Mouse (Mus musculus) MEL (cell line): ENCODE measurements at regions not wholly inside any gene's neighbourhood (a gene's known extent, or its start where the extent isn't known, plus 50 kb on each side); places are given as distances from the start of the nearest gene placed in this dataset.

Experiments used
- DNase-seq: peaks from one replicate; pipeline ENCODE4 v3.0.0; 2011; ENCODE audit warnings: low read depth, low spot score
- H3K27ac ChIP-seq: 2 replicates; pipeline ENCODE4 v1.5.1; 2012; ENCODE audit warnings: low read depth, mild to moderate bottlenecking, control low read depth, low read length, moderate library complexity; ENCODE audit not compliant: control insufficient read depth
- H3K27me3 ChIP-seq, 2 experiments: fragments of 150-350 bp in 1 of 2; sonication (generic) in 1 of 2; 2 replicates each; pipeline ENCODE4 v1.6.1; 2012; ENCODE audit warnings: low read length in 2 of 2, mild to moderate bottlenecking in 2 of 2, improper control_type of control experiment in 1 of 2, moderate library complexity in 1 of 2; ENCODE audit not compliant: insufficient read depth in 2 of 2, control insufficient read depth in 1 of 2
- H3K36me3 ChIP-seq, 2 experiments: 2 replicates each; pipeline ENCODE4 v1.6.1; 2012 to 2014; ENCODE audit warnings: low read length in 2 of 2, improper control_type of control experiment in 1 of 2, inconsistent platforms in 1 of 2, mild to moderate bottlenecking in 1 of 2; ENCODE audit not compliant: insufficient read depth in 2 of 2, control insufficient read depth in 1 of 2
- H3K4me1 ChIP-seq, 2 experiments: fragments of 150-350 bp in 1 of 2; sonication (generic) in 1 of 2; 2 replicates each; pipeline ENCODE4 v1.6.1; 2012; ENCODE audit warnings: low read length in 2 of 2, improper control_type of control experiment in 1 of 2, mild to moderate bottlenecking in 1 of 2; ENCODE audit not compliant: insufficient read depth in 2 of 2, control insufficient read depth in 1 of 2
- H3K4me3 ChIP-seq, 2 experiments: fragments of 150-350 bp in 1 of 2; sonication (generic) in 1 of 2; 2 replicates each; pipeline ENCODE4 v1.5.1; 2012; ENCODE audit warnings: low read depth in 2 of 2, low read length in 2 of 2, mild to moderate bottlenecking in 2 of 2, moderate library complexity in 2 of 2, control low read depth in 1 of 2, improper control_type of control experiment in 1 of 2; ENCODE audit not compliant: control insufficient read depth in 1 of 2, insufficient read depth in 1 of 2
- H3K79me2 ChIP-seq: 2 replicates; pipeline ENCODE4 v1.6.1; 2012; ENCODE audit warnings: mild to moderate bottlenecking, low read length, moderate library complexity; ENCODE audit not compliant: control insufficient read depth, poor library complexity, insufficient read depth
- H3K9ac ChIP-seq: 2 replicates; pipeline ENCODE4 v1.6.1; 2012; ENCODE audit warnings: low read depth, mild to moderate bottlenecking, control low read depth, low read length, moderate library complexity; ENCODE audit not compliant: control insufficient read depth, poor library complexity, severe bottlenecking
- H3K9me3 ChIP-seq: fragments of 150-350 bp; sonication (generic); replicated peaks from 2 replicates; pipeline ENCODE4 v1.6.1; 2012; ENCODE audit warnings: mild to moderate bottlenecking, low read length, improper control_type of control experiment, moderate library complexity; ENCODE audit not compliant: insufficient read depth
- BHLHE40 ChIP-seq: IDR thresholded peaks from 2 replicates; pipeline ENCODE4 v1.6.1; 2012; ENCODE audit warnings: low read depth, mild to moderate bottlenecking, inconsistent platforms, low read length, improper control_type of control experiment, borderline replicate concordance
- CHD1 ChIP-seq: IDR thresholded peaks from 2 replicates; pipeline ENCODE4 v1.6.1; 2012; ENCODE audit warnings: low read depth, mild to moderate bottlenecking, inconsistent platforms, low read length, improper control_type of control experiment
- CHD2 ChIP-seq: IDR thresholded peaks from 2 replicates; pipeline ENCODE4 v1.6.1; 2011; ENCODE audit warnings: low read length, improper control_type of control experiment
- CTCF ChIP-seq, 3 experiments: IDR thresholded peaks in 2 of 3; conservative IDR thresholded peaks in 1 of 3; 2 replicates each; pipeline ENCODE4 v1.5.1; 2011 to 2012; ENCODE audit warnings: low read length in 3 of 3, low read depth in 2 of 3, mild to moderate bottlenecking in 2 of 3, improper control_type of control experiment in 1 of 3, inconsistent platforms in 1 of 3, mixed read lengths in 1 of 3, moderate library complexity in 1 of 3; ENCODE audit not compliant: control insufficient read depth in 1 of 3, insufficient read depth in 1 of 3, poor library complexity in 1 of 3, severe bottlenecking in 1 of 3
- E2F4 ChIP-seq: IDR thresholded peaks from 2 replicates; pipeline ENCODE4 v1.6.1; 2011; ENCODE audit warnings: low read depth, low read length, improper control_type of control experiment, borderline replicate concordance
- ELF1 ChIP-seq: IDR thresholded peaks from 2 replicates; pipeline ENCODE4 v1.6.1; 2014; ENCODE audit warnings: low read depth, mild to moderate bottlenecking, inconsistent platforms, low read length, improper control_type of control experiment, moderate library complexity
- EP300 ChIP-seq, 2 experiments: IDR thresholded peaks; 2 replicates each; pipeline ENCODE4 v1.6.1; 2011; ENCODE audit warnings: improper control_type of control experiment in 2 of 2, low read length in 2 of 2, low read depth in 1 of 2, mild to moderate bottlenecking in 1 of 2
- ETS1 ChIP-seq: IDR thresholded peaks from 2 replicates; pipeline ENCODE4 v1.6.1; 2012; ENCODE audit warnings: low read depth, mild to moderate bottlenecking, inconsistent platforms, low read length, improper control_type of control experiment, moderate library complexity
- GABPA ChIP-seq: IDR thresholded peaks from 2 replicates; pipeline ENCODE4 v1.6.1; 2012; ENCODE audit warnings: low read depth, mild to moderate bottlenecking, inconsistent platforms, low read length, improper control_type of control experiment, moderate library complexity
- KAT2A ChIP-seq: conservative IDR thresholded peaks from 2 replicates; pipeline ENCODE4 v1.6.1; 2012; ENCODE audit warnings: low read depth, low read length, improper control_type of control experiment, inconsistent platforms
- MAFK ChIP-seq: IDR thresholded peaks from 2 replicates; pipeline ENCODE4 v1.6.1; 2011; ENCODE audit warnings: low read depth, mild to moderate bottlenecking, low read length, improper control_type of control experiment, borderline replicate concordance
- MAX ChIP-seq: IDR thresholded peaks from 2 replicates; pipeline ENCODE4 v1.6.1; 2011; ENCODE audit warnings: low read length, improper control_type of control experiment
- MXI1 ChIP-seq: IDR thresholded peaks from 2 replicates; pipeline ENCODE4 v1.6.1; 2011; ENCODE audit warnings: mild to moderate bottlenecking, low read depth, low read length, improper control_type of control experiment
- MYC ChIP-seq: IDR thresholded peaks from 2 replicates; pipeline ENCODE4 v1.6.1; 2011; ENCODE audit warnings: low read depth, mild to moderate bottlenecking, low read length, improper control_type of control experiment, moderate library complexity
- NRF1 ChIP-seq: IDR thresholded peaks from 2 replicates; pipeline ENCODE4 v1.6.1; 2014; ENCODE audit warnings: low read depth, mild to moderate bottlenecking, inconsistent platforms, low read length, improper control_type of control experiment, moderate library complexity; ENCODE audit not compliant: poor library complexity, insufficient read depth, severe bottlenecking
- POLR2A ChIP-seq, 2 experiments: IDR thresholded peaks; 2 replicates each; pipeline ENCODE4 v1.6.1; 2011 to 2012; ENCODE audit warnings: low read length in 2 of 2, mild to moderate bottlenecking in 2 of 2, control low read depth in 1 of 2, improper control_type of control experiment in 1 of 2, low read depth in 1 of 2, moderate library complexity in 1 of 2; ENCODE audit not compliant: control insufficient read depth in 1 of 2, insufficient read depth in 1 of 2, poor library complexity in 1 of 2
- RAD21 ChIP-seq: IDR thresholded peaks from 2 replicates; pipeline ENCODE4 v1.6.1; 2011; ENCODE audit warnings: mild to moderate bottlenecking, low read depth, low read length, improper control_type of control experiment
- RCOR1 ChIP-seq: IDR thresholded peaks from 2 replicates; pipeline ENCODE4 v1.6.1; 2012; ENCODE audit warnings: low read depth, mild to moderate bottlenecking, inconsistent platforms, low read length, improper control_type of control experiment
- SIN3A ChIP-seq: IDR thresholded peaks from 2 replicates; pipeline ENCODE4 v1.6.1; 2012; ENCODE audit warnings: low read length, improper control_type of control experiment, inconsistent platforms
- SMC3 ChIP-seq: IDR thresholded peaks from 2 replicates; pipeline ENCODE4 v1.6.1; 2011; ENCODE audit warnings: low read depth, low read length, improper control_type of control experiment
- TAL1 ChIP-seq: IDR thresholded peaks from 2 replicates; pipeline ENCODE4 v1.6.1; 2012; ENCODE audit warnings: mild to moderate bottlenecking, inconsistent platforms, low read length, moderate library complexity, mixed read lengths
- TBP ChIP-seq: IDR thresholded peaks from 2 replicates; pipeline ENCODE4 v1.8.0; 2011; ENCODE audit warnings: low read depth, low read length, improper control_type of control experiment
- USF1 ChIP-seq: IDR thresholded peaks from 2 replicates; pipeline ENCODE4 v1.6.1; 2014; ENCODE audit warnings: low read depth, mild to moderate bottlenecking, inconsistent platforms, low read length, improper control_type of control experiment, moderate library complexity
- USF2 ChIP-seq, 2 experiments: IDR thresholded peaks; 2 replicates each; pipeline ENCODE4 v1.6.1; 2011 to 2012; ENCODE audit warnings: improper control_type of control experiment in 2 of 2, low read length in 2 of 2, borderline replicate concordance in 1 of 2, inconsistent platforms in 1 of 2, low read depth in 1 of 2, mild to moderate bottlenecking in 1 of 2; ENCODE audit not compliant: insufficient read depth in 1 of 2
- ZKSCAN1 ChIP-seq: IDR thresholded peaks from 2 replicates; pipeline ENCODE4 v1.6.1; 2012; ENCODE audit warnings: low read depth, mild to moderate bottlenecking, inconsistent platforms, low read length, improper control_type of control experiment, moderate library complexity
- ZMIZ1 ChIP-seq: IDR thresholded peaks from 2 replicates; pipeline ENCODE4 v1.6.1; 2012; ENCODE audit warnings: low read depth, mild to moderate bottlenecking, inconsistent platforms, low read length, improper control_type of control experiment, moderate library complexity
- ZNF384 ChIP-seq: IDR thresholded peaks from 2 replicates; pipeline ENCODE4 v1.6.1; 2012; ENCODE audit warnings: low read depth, mild to moderate bottlenecking, inconsistent platforms, low read length, improper control_type of control experiment

GRCm38 (mm10) chrX:18960465-18960864 is 499.3 kb upstream of the 4930578C19Rik start:
- no peak overlapping the region for H3K27ac ChIP-seq
- H3K79me2 ChIP-seq = no peaks in the 10 kb centered on the region
- H3K9me3 ChIP-seq = no peaks in the 10 kb centered on the region
- no peak for TF ChIP-seq NRF1
- TF ChIP-seq MAFK = no peak
- TF ChIP-seq E2F4 = no peak
- no peak for TF ChIP-seq SMC3
- TF ChIP-seq USF1 = no peak
- TF ChIP-seq KAT2A = no peak
- TF ChIP-seq ZNF384 = no peak
- TF ChIP-seq RAD21 = no peak
- no peak for TF ChIP-seq POLR2A (IDR thresholded peaks at IDR 0.05; ENCODE audit: control insufficient read depth in 1 of 2, insufficient read depth in 1 of 2, low read depth in 1 of 2, low read length in 2 of 2, poor library complexity in 1 of 2)
- no peak for TF ChIP-seq SIN3A
- no peak overlapping the region for H3K4me3 ChIP-seq
- no peak overlapping the region for H3K9ac ChIP-seq
- no peaks in the 10 kb centered on the region for H3K36me3 ChIP-seq
- no peaks in the 10 kb centered on the region for H3K4me1 ChIP-seq
- no peaks in the 10 kb centered on the region for H3K27me3 ChIP-seq
- no peak for DNase-seq

DNA sequence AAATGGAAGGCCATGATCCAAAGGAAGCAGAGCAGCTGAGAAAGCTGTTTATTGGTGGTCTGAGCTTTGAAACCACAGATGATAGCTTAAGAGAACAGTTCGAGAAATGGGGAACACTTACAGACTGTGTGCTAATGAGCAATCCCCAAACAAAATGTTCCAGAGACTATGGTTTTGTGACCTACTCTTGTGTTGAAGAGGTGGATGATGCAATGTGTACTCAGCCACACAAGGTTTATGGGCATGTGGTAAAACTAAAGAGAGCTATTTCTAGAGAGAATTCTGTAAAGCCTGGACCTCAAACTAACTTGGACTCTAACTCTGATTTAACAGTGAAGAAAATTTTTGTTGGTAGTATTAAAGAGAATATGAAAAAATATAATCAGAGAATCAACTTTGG is 481.4 kb upstream of the 4930578C19Rik start:
- H3K79me2 ChIP-seq = no peaks in the 10 kb centered on the region
- no peak overlapping the region for H3K27ac ChIP-seq
- H3K27me3 ChIP-seq = no peaks in the 10 kb centered on the region
- H3K9ac ChIP-seq = no peak overlapping the region
- H3K4me3 ChIP-seq = no peak overlapping the region
- no peaks in the 10 kb centered on the region for H3K36me3 ChIP-seq
- no peaks in the 10 kb centered on the region for H3K4me1 ChIP-seq
- TF ChIP-seq RCOR1 = no peak
- TF ChIP-seq MAX = no peak
- no peak for TF ChIP-seq TBP
- TF ChIP-seq GABPA = no peak
- TF ChIP-seq USF2 (IDR thresholded peaks at IDR 0.05; ENCODE audit: borderline replicate concordance in 1 of 2, insufficient read depth in 1 of 2, low read depth in 1 of 2, low read length in 2 of 2) = no peak
- no peak for TF ChIP-seq CTCF (IDR thresholded peaks at IDR 0.05 in 2 of 3, conservative IDR thresholded peaks at IDR 0.05 in 1 of 3; ENCODE audit: control insufficient read depth in 1 of 3, insufficient read depth in 1 of 3, low read depth in 2 of 3, low read length in 3 of 3, poor library complexity in 1 of 3, severe bottlenecking in 1 of 3)
- TF ChIP-seq ELF1 = no peak
- TF ChIP-seq CHD2 = no peak
- no peak for TF ChIP-seq MYC
- TF ChIP-seq TAL1 = no peak
- no peak for TF ChIP-seq ETS1
- no peak for TF ChIP-seq ZKSCAN1
- TF ChIP-seq POLR2A (IDR thresholded peaks at IDR 0.05; ENCODE audit: control insufficient read depth in 1 of 2, insufficient read depth in 1 of 2, low read depth in 1 of 2, low read length in 2 of 2, poor library complexity in 1 of 2) = no peak
- TF ChIP-seq ZMIZ1 = no peak
- TF ChIP-seq BHLHE40 = no peak
- TF ChIP-seq CHD1 = no peak
- TF ChIP-seq ZNF384 = no peak
- TF ChIP-seq SIN3A = no peak
- TF ChIP-seq EP300 (IDR thresholded peaks at IDR 0.05; ENCODE audit: low read depth in 1 of 2, low read length in 2 of 2) = no peak
- no peak for TF ChIP-seq MXI1
- no peaks in the 10 kb centered on the region for H3K9me3 ChIP-seq
- no peak for DNase-seq
